Mouse (Mus musculus) left cerebral cortex, postnatal 10 days (tissue): ENCODE data around the gene Cfdp1. TPM values are rescaled to one million over a fixed set of nuclear protein-coding genes. Genes with fewer than 3 reads are reported as not detected.

Source experiments
- DNase-seq, 2 experiments: peaks; one replicate each; pipeline ENCODE4 v3.0.0; 2021 to 2022; ENCODE audit warnings: low spot score in 2 of 2, mixed read lengths in 1 of 2; ENCODE audit errors: extremely low spot score in 1 of 2
- intact Hi-C: fragments of 180-260 bp; cut with DNase I; formaldehyde crosslinking; loops from one replicate; pipeline ENCODE4 v1.15.1; 2025
- total RNA-seq, 2 experiments: library from RNA; stranded (reverse); gene quantifications; 2 replicates each; pipeline ENCODE4 v1.2.3; 2021

The Cfdp1 gene
- total RNA-seq, 2 experiments from 2014 or later: 90.6 to 94.9 TPM

DNA sequence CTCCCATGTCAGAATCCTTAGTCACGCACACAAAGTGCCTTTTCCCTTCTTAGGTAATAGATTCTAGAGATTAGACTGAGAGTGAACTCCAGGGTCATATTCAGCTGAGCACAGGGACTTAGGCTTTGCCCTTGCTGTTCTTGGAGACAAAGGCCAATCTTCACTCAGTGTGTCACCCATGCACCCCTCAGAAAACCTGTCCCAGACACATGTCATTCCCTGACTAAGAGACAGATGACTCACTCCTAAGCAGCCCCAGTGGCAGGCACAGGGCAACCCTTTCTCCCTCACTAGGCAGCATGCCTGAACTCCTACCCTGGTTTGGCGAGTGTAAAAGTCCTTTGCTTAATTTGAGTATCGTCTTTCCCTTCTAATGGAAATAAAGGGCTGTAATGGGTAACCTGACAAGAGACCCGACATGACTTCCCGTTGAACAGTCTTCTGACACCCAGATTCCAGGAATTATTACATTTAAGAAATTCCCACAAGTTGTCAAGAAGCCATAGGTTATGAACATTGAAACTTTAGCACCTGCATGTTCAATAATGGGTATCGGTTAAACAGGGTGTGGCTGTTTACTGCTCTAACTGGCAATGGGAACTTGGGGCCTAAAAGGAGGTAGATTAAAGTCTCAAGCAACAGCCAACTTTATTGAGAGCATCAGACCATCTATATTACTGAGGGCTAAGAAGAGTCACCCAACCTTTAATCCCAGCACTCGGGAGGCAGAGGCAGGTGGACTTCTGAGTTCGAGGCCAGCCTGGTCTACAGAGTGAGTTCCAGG, 106.0 kb downstream of the Cfdp1 start:
- no peak for DNase-seq
- intact Hi-C loops: no loop called here

DNA sequence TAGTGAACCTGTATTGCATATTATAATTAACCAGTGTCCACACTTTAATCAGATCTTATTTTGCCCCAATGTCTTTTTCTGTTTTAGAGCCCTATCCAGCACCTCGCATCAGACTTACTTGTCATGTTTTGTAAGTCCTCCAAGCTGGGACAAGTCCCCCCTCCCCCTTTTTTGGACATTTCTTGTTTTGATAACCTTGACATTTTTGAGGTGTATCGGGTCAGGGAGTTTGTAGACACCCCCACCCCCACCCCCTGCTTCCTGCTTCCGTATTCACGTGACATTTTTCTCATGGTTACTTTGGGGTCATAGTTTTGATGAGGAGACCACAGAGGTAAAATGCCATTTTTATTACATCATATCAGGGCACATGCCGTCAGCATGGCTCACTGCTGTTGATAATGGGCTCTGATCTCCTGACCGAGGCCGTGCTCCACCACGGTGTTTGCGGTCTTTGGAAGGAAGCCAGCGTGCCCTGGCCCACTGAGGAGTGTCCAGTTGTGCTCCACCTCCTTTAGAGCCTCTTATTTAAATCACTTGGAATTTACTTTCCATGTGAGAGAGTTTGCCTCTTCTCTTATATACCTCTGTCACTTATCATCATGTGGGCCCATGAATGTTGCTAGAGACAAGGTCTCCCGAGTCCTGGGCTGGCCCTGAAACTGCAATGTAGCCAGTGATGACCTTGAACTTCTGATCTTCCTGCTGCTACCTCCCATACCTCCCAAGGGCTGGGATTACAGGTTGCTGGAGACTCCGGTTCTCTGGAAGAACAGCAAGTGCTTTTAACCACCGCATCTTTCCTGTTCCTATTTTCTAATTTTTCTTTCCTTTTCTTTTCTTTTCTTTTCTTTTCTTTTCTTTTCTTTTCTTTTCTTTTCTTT, 107.3 kb downstream of the Cfdp1 start:
- no peak for DNase-seq
- intact Hi-C loops: no loop called here

DNA sequence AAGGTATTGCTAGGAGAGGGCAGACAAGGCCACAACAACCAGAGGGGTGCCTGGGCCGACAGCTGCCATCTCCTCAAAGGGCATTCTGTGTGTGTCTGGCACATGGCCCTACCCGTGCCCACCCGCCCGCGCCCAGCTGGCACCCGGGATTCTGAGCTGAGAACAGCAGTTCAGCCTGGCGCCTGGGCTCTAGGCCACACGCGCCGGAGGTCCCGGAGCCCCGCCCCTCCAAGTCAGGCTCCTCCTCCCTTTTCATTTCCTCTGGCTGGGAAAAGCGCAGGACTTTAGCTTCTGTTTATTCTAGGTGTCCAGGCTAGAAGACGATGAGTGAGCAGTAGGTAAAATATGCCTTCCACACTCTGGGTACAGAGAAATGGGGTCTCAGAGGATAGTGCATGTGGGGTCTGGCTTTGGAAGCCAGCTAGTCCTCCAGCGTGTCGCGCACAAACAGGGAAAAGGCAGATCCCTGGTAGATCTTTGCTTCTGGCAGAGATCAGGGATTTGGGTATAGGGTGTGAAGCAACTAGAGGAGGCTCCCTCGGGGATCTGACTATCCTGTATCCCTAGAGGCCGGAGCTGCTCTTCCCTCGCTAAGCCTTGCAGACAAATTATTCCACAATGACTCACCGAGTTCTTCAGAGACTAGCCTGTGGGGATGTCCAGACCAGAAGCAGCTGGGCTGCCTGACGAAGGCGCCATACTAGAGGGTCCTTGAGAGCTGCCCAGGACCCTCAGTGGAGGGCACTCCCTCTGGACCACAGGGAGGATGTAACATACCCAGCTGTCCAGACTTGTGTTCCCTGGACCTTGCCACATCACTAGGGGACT, 108.3 kb downstream of the Cfdp1 start:
- DNase-seq: peak; percentile 69 to 89
- intact Hi-C loops: no loop called here

DNA sequence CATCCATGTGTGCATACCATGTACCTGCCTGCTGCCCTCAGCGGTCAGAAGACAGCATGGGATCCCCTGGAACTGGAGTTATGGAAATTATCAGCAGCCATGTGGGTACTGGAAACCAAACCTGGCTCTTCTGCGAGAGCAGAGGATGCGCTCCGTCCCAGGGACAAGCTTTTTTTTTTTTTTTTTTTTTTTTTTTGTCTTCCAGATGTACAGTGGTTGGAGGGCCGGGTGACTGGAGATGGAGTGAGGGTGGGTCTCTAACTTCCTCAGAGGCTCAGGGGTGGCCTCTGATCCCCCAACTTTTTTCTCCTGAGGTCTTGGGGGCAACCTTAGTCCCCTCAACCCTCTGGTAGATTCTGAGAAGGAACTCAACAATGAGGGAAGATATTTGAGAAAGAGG, 109.0 kb downstream of the Cfdp1 start:
- intact Hi-C loops: no loop called here
- no peak for DNase-seq

DNA sequence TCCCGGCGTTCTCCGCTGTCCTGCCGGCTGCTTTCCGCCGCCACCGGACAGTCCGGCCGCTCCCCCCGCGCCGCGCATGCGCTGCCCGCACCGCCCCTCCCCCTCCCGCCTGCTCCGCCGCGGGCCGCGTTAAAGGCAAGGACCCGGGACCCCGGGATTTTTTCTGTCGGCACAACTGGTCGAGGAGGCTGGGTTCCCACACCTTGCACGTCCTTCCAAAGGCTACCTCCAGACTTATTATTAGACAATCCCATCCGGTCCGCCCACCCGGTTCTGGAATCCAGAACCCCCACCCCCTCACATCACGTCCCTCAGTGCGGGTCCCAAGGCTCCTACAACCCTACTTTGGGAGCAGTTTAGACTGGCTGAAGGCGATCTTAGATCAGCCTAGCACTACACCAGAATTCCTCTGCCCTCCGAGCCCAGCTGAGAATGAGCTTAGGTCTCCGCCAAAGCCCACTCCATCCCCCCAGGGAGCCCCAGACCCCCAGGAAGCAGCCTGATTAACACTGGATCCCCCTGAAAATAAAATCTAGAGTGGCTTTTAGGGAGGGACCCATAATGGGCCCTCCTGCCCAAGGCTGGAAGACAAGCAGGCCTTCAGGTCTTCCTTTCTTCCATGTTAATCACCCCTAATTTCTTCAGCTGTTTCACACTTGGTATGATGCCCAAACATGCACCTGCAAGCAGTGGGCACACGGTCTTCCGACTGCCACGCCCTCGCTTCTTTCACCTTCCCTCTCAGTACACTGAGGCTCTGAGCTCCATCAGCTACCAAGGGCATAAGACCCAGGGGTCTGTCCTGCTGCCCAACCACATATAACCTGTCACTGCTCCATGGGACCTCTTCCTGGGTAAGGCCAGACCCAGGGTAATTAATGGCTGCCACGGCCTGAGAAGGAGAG, 110.0 kb downstream of the Cfdp1 start, which contains the start of gene Bcar1:
Gene Bcar1, minus strand, starts transcription at position 18 of the 905 bp plus-strand sequence.
- intact Hi-C loops: loop anchor here (5.0 kb wide), 1 partner anchor 53 kb away; no protein-coding TSS in a partner anchor
- peak; percentile 59 to 90 for DNase-seq

DNA sequence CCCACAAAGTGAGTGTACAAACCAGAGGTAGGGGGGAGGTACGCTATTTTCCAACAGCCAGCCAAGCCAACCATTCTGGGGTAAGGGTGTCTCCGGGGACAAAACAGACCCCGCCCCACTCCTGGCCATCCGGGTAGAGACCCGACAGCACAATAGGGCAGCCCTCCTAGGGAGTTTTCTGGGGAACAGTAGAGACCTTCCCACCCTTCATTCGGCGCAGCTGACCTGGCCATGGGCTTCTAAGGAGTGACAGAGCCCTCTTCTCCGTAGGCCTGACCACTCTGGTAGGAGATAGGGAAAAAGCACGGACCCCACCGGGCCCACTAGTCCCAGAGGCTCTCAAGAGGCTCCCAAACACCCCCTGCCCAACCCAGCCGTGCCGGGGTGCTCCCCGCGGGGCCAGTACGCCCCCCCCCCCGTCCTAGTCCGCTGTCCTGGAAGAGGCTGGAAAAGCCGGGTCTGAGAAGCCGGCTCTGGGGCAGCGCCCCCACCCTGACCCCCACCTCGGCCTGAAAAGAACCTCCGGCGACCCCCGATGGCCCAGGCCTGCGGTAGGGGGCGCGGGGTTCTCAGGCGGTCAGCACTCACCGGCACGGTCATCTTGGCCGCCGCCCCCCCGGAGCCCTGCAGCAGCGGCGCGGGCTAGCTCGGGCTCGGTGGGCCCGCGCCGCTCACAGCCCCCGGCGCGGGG, 110.8 kb downstream of the Cfdp1 start:
- DNase-seq: peak in 1 of 2 experiments; percentile 71
- intact Hi-C loops: loop anchor here (5.0 kb wide), 1 partner anchor 54 kb away; no protein-coding TSS in a partner anchor

DNA sequence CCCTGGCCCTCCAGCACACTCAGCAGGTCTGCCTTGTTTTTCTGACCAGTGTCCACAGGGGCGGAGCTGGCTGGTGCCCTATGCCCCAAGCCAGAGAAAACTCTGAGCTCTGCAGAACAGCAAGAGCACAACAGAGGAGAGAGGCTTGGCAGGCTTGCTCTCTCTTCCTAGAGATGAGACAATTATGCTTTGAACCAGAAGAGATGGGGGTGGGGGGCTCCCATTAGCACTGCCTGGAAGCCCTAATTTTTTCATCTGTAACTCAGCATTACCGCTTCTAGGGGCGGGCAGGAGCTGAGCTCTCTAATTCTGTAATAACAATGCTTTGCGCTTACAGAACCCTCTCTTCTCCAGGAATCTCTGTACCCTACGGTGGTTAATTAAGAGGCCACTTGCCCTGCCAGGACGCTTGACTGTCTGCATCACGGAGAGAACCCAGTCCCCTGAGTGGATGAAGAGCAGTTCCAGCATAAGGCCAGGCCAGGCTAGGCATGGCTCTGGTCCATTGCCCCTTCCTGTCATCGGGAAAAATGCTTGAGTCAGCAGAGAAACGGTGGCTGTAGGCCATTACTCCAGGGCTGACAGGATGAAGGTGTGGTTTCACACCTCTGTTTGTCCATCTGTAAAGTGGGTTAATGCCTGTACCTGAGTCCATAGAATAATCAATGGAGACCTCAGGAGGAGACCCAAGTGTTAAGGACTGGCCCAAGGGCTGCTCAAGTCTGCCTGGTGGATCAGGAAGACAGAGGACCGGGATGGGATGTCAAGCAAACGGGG, 111.6 kb downstream of the Cfdp1 start:
- intact Hi-C loops: loop anchor here (5.0 kb wide), 1 partner anchor 55 kb away; no protein-coding TSS in a partner anchor
- no peak for DNase-seq

DNA sequence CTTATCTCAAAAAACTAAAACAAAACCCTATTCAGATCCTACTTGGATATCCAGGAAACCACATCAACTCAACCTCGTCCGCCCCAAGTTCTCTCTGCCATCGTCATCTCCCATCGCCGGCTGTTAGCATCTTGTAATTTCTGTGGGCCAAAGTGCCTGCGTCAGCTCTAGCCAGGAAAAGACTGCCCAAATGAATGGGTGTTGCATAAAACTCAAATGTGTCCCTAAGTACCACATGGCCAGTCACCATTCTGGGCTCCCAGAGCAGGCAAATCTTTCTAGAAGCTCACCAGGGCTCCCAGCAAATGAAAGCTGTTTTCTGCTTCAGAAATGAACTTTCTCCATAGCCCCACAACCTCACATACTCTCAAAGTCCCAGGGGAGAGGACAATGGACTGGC, 112.5 kb downstream of the Cfdp1 start:
- DNase-seq: no peak
- intact Hi-C loops: loop anchor here (5.0 kb wide), 1 partner anchor 56 kb away; no protein-coding TSS in a partner anchor

DNA sequence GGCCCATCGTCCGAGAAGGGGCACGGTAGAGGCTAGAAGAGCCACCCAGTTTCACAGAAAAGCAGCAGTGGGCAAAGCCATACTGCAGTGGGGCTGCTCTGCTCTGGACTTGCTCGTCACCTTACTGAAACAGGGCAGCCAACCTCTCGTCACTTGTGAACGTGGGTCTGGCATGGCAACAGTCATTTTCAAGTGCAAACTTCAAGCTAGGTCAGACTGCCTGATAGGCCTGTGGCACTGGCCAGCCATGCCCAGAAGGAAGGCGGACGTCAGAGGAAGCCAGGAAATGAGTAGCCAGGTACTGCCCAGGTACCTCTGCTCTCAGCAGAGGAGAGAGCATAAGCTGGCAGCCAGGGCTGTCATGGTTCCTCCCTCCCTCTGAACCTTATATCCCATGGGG, 113.1 kb downstream of the Cfdp1 start:
- intact Hi-C loops: loop anchor here (5.0 kb wide), 1 partner anchor 56 kb away; no protein-coding TSS in a partner anchor
- no peak for DNase-seq

DNA sequence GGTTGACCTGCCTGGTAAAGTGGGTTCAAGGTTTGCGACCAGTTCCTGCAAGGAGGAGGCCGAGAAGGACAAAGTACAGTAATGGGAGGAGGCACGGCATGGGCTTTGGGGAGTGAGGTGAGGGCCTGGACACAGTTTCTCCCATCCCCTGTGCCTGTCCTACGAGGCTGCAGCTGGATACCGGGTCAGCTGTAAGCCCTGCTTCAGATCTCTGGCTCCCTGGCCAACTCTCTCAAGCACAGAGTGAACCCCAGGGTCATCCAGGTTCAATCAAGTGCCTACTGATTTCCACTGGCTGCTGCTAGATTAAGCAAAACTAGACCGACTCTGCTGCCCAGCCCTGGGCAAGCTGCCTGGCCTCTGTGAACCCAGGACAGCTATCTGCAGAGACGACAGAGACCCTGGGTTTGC, 113.8 kb downstream of the Cfdp1 start:
- DNase-seq: no peak
- intact Hi-C loops: loop anchor here (5.0 kb wide), 1 partner anchor 57 kb away; no protein-coding TSS in a partner anchor

DNA sequence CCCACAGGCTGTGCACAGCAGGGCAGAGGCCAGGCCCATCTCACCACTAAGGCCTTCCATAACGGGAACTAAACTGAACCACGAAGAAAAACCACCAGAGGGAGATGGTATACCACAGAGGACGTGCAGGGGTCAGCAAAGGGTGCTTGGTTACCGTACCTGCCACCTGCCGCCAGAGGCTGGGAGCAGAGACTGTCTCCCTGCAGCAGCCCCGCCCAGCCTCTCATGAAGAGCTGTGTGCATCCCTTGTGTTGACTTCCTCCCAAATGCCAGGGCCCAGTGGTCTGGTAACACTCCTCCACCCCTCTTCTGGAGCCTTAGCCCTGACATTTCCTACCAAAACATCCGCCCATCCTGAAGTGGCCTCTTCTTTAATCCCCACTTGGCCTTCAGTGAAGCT, 114.5 kb downstream of the Cfdp1 start:
- intact Hi-C loops: loop anchor here (5.0 kb wide), 1 partner anchor 58 kb away; no protein-coding TSS in a partner anchor
- no peak for DNase-seq

DNA sequence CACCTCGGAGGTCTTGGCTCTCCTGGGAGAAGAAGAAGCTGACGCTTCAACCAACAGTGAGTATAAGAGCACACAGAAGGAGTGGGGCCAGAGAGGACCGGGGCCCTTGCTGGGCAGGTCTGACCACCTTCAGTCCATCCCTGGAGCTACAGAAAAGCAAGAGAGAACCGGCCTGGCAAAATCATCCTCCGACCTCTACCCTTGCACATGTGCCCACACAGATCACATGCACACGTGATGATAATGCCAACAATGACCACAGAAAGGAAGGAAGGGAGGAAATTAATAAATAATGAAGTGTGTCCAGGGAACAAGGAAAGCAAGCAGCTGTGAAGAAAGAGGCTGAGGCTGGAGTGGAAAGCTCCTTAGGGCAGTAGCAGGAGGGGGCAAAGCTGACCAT, 115.2 kb downstream of the Cfdp1 start:
- no peak for DNase-seq
- intact Hi-C loops: no loop called here

DNA sequence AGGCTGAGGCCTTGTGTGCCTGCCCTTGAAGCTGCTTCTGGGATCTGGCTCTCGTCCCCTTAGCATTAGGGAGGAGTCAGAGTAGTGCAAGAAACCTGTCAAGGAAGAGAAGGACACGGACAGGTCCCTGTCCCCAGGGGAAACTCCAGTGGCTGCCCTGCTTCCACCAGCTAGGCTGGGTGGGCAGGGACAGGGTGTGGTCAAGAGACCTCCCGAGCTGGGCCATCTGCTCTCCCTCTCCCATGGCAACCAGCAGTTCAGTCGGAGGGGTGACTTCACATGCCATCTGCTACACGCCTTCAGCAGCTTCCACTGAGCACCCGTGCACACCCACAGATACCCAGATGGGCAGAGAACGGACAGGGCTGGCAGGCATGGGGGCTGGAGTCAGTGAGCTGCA, 117.8 kb downstream of the Cfdp1 start:
- intact Hi-C loops: no loop called here
- peak in 1 of 2 experiments; percentile 53 for DNase-seq

DNA sequence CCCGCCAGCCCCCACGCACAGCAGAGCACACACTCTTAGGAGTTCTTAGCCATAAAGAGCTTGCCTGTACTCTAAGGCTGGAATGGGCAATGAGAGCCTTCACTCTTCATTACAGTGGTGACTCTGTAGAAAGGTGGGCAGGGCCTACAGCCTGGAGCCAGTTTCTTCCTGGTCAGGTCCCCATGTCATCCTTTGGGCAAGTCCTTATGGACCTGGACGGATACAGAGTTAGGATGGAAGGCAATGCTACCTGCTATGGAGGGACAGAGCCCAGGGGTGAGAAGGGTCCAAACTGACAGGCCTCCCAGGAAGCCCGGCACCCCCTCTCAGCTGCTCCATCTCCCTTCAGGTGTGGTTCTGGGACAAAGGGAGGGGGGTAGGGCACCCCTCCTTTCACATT, 118.3 kb downstream of the Cfdp1 start:
- no peak for DNase-seq
- intact Hi-C loops: no loop called here

DNA sequence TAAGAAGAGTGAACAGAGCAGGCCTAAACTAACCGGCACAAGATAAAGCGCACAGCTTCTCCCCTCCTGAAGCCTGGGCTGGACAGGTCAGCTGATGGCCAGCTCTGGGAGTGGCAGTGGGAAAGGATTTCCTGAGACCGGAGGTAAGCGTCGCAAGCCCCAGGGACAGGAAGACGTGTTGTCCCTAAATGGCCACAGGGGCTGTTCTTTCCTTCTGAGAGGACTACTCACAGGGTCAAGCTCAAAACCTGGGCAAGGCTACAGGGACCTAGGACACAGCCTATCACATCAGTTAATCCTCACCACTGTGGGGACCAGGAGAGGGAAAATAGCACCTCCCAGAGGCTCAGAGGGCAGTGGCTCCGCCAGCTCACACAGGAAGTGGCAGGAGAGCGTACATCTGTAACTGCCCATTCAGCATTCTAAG, 118.7 kb downstream of the Cfdp1 start:
- DNase-seq: peak in 1 of 2 experiments; percentile 70
- intact Hi-C loops: no loop called here

DNA sequence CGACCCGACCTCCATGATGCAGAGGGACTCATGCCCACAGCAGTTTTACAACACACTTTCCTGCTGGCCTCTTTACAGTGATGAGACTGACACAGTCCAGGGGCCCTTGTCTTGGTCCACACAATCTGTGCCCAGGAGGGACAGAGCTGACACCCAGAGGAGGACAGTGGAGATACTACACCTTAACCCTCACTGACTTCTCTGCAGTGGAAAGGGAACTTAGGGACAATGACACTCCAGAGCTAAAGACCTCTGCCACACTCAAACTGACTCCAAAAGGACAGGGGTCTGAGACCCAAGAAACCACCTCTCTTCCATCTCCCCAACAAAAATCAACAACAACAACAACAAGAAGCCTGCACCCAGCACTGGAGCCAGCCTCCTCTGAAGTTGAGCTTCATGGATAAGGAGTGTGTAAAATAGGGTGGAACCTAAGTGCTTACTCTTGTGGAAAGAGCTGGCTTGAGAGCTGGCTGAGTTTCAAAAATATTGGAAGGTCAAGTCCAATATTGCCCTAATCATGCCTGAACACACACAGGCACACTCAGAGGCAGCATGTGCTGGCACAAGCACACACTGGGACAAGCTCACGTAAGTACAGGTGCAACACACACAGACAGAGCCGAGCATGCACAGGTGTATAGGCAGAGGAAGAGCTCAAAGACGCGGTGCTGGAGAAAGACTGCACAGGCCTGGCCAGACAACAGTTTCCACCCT, 119.7 kb downstream of the Cfdp1 start:
- DNase-seq: no peak
- intact Hi-C loops: no loop called here
